Mouse (Mus musculus): Measurements from ENCODE around the gene Bri3. TPM values are rescaled to one million over a fixed set of nuclear protein-coding genes. Genes with fewer than 3 reads are reported as not detected.

Gene Bri3
- polyA plus RNA-seq, 1 experiment from 2014 or later, result 80.7 TPM

DNA sequence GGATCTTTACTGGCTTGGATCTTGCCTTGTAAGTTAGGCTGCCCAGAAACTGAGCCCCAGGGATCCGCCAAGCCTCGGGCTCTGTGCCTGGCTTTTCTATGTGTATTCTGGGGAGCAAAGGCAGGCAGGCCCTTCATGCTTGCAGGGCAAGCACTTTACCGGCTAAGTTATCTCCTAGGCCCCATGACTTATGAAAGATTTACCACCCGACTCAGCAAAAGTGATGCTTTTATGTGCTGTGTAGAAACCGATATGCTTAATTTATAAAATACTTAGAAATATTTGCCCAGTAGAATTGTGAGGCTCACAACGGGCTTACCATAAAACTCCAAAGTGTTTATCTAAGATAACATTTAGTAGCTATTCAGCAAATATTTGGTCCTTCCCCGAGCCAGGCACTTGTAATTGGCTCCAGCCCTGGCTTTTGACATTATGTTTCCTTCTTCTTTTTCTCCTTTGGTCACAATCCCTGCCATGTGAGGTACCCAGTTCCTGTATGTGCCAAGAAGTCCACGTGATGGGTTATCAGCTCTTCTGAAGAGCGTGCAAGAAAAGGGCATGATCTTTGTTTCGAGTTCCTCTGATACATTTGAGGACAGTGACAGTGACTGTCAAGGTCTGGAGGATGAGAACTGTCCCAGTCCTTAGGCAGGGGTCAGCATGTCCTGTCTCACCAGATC is 3.8 kb downstream of the Bri3 start:
- Histone ChIP-seq H3K27me3 (replicated peaks; ENCODE audit: control insufficient read depth, insufficient read depth, low read length) (no peaks in the 10 kb centered on the region), H3K4me2 (ENCODE audit: low read length) (no peak overlapping the region), H3K9ac (ENCODE audit: low read depth, low read length) (no peak overlapping the region), H3K4me3 (ENCODE audit: low read length) (no peak overlapping the region), H3K27ac (ENCODE audit: low read depth, low read length) (no peak overlapping the region), H3K36me3 (ENCODE audit: control insufficient read depth, insufficient read depth, low read length) (no peaks in the 10 kb centered on the region), H3K4me1 (ENCODE audit: control insufficient read depth, insufficient read depth, low read depth, low read length) (no peaks in the 10 kb centered on the region), H3K9me3 (ENCODE audit: control insufficient read depth, low read length) (no peaks in the 10 kb centered on the region)
- no peak for ATAC-seq
- WGBS, result 85% methylated on average over 10 of the region's 10 CpGs

GRCm38 (mm10) chr5:144249871-144250270 is 5.6 kb downstream of the Bri3 start:
- no peaks in the 10 kb centered on the region for H3K27me3 ChIP-seq (replicated peaks; ENCODE audit: control insufficient read depth, insufficient read depth, low read length)
- no peak overlapping the region for H3K9ac ChIP-seq (ENCODE audit: low read depth, low read length)
- no peak overlapping the region for H3K4me3 ChIP-seq (ENCODE audit: low read length)
- no peaks in the 10 kb centered on the region for H3K9me3 ChIP-seq (ENCODE audit: control insufficient read depth, low read length)
- WGBS, result 82% methylated on average over 3 of the region's 3 CpGs
- H3K36me3 ChIP-seq (ENCODE audit: control insufficient read depth, insufficient read depth, low read length), result no peaks in the 10 kb centered on the region
- ATAC-seq, result no peak
- peaks cover 3% of the 10 kb centered on the region; the same call in 1 of the 2 replicates for H3K4me1 ChIP-seq (ENCODE audit: control insufficient read depth, insufficient read depth, low read depth, low read length)
- H3K27ac ChIP-seq (ENCODE audit: low read depth, low read length), result no peak overlapping the region
- H3K4me2 ChIP-seq (ENCODE audit: low read length), result no peak overlapping the region

DNA sequence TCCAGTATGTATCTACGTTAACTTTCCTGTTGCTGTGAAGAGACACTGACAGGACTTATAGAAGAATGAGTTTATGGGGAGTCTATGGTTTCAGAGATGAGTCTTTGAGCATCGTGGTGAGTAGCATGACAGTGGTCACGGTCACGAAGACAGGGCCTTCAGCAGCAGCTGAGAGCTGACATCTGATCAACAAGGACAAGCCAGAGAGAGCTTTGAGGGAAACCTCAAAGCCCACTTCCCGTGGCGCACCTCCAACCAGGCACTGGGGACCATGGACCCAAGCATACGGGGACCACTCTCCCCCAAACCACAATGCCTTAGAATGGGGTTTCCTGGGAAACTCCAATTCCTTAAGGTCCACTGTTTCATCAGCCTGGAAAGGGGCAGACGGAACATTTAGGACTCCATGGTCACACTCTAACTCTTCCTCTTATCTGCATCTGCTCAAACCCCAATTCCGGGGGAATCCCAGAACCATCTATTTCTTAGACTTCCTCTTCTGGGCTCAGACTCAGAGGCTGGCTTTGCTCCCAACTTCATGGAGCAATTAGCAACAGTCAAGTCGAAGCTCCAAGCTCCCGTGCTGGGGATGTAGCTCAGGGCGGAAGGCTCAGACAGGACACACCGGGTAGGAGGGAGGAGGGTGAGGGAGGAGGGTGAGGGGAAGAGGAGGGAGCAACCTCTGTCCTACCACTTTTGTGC is 7.8 kb downstream of the Bri3 start:
- H3K4me2 ChIP-seq (ENCODE audit: low read length), result no peak overlapping the region
- no peaks in the 10 kb centered on the region for H3K36me3 ChIP-seq (ENCODE audit: control insufficient read depth, insufficient read depth, low read length)
- no peak overlapping the region for H3K4me3 ChIP-seq (ENCODE audit: low read length)
- no peaks in the 10 kb centered on the region for H3K27me3 ChIP-seq (replicated peaks; ENCODE audit: control insufficient read depth, insufficient read depth, low read length)
- no peak overlapping the region for H3K9ac ChIP-seq (ENCODE audit: low read depth, low read length)
- no peak for ATAC-seq
- no peaks in the 10 kb centered on the region for H3K9me3 ChIP-seq (ENCODE audit: control insufficient read depth, low read length)
- H3K4me1 ChIP-seq (ENCODE audit: control insufficient read depth, insufficient read depth, low read depth, low read length), result peaks cover 13% of the 10 kb centered on the region
- no peak overlapping the region for H3K27ac ChIP-seq (ENCODE audit: low read depth, low read length)
- 89% methylated on average over 13 of the region's 13 CpGs for WGBS

GRCm38 (mm10) chr5:144253212-144253611 is 9.0 kb downstream of the Bri3 start:
- Histone ChIP-seq H3K4me2 (ENCODE audit: low read length) (no peak overlapping the region), H3K4me3 (ENCODE audit: low read length) (no peak overlapping the region), H3K9ac (ENCODE audit: low read depth, low read length) (no peak overlapping the region), H3K9me3 (ENCODE audit: control insufficient read depth, low read length) (no peaks in the 10 kb centered on the region), H3K4me1 (ENCODE audit: control insufficient read depth, insufficient read depth, low read depth, low read length) (peaks cover 25% of the 10 kb centered on the region), H3K27ac (ENCODE audit: low read depth, low read length) (no peak overlapping the region), H3K27me3 (replicated peaks; ENCODE audit: control insufficient read depth, insufficient read depth, low read length) (no peaks in the 10 kb centered on the region), H3K36me3 (ENCODE audit: control insufficient read depth, insufficient read depth, low read length) (no peaks in the 10 kb centered on the region)
- WGBS, result 66% methylated on average over 4 of the region's 4 CpGs
- ATAC-seq, result no peak

DNA sequence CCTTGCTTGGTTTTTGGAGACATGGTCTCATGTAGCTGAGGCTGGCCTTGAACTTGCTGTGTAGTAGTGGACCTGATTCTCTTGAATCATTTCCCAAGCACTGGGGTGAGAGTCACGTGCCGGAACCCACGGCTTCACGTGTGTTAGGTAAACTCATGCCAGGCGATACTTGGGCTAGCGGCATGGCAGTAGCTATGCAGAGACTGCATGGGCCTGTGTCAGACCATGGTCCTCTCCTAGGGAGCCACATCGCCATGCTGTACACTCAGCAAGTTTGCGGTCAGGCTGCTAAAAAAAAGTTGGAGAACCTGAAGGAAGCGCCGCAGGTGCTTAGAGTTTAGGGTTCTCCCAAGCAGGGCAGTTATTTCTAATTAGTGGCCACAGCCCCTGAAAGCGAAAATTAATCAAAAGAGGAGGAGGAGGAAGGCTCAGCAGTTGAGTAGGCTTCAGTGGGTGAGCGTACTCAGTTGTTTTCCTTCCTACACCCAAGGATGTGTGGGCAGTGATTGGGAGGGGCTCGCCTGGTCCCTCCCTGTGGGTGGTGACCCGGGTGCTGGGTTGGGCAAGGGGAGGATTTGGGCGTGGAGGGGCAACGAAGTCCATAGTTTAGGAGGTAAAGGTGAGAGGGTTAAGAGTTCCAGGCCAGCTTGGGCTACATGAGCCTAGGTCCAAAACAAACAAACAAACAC is 10.0 kb downstream of the Bri3 start:
- Histone ChIP-seq H3K27me3 (replicated peaks; ENCODE audit: control insufficient read depth, insufficient read depth, low read length) (no peaks in the 10 kb centered on the region), H3K36me3 (ENCODE audit: control insufficient read depth, insufficient read depth, low read length) (no peaks in the 10 kb centered on the region), H3K4me1 (ENCODE audit: control insufficient read depth, insufficient read depth, low read depth, low read length) (peaks cover 35% of the 10 kb centered on the region), H3K4me3 (ENCODE audit: low read length) (peak overlapping the region; percentile 99), H3K9me3 (ENCODE audit: control insufficient read depth, low read length) (no peaks in the 10 kb centered on the region), H3K9ac (ENCODE audit: low read depth, low read length) (no peak overlapping the region), H3K4me2 (ENCODE audit: low read length) (peak overlapping the region; percentile 81), H3K27ac (ENCODE audit: low read depth, low read length) (no peak overlapping the region)
- WGBS, result 59% methylated on average over 16 of the region's 16 CpGs
- no peak; the same call in 1 of the 2 replicates for ATAC-seq

DNA sequence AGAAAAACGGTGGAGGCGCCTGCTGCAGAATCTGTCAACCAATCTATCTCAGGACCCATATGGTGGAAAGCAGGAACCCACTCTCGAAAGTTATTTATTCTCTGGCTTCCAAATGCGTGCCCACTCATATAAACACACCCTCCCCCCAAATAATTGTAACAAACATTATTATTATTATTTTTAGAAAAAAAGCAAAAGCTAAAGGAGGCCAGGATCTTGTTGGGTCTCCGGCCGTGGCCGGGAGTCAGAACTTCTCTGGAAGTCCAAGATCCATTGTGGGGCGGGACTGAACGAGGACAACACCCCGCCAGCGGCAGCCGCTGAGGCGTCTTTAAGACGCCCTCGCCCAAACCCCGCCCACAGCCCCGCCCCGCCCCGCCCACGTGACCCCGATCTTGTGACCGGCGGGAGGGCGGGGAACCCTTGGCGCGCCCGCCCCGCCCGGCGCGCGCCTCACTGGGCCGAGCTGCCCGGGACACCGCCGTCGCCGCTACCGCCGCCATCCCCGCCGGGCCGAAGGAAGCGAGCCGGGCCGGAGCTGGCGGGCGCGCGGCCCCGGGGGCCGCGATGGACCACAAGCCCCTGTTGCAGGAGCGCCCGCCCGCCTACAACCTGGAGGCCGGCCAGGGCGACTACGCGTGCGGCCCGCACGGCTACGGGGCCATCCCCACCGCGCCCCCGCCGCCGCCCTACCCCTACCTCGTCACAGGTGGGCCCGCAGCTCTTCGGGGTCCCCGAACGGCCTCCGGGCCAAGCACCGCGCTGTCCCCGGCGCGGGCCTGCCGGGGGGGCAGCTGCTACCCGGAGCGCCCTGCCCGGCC is 10.8 kb downstream of the Bri3 start:
- no peaks in the 10 kb centered on the region for H3K9me3 ChIP-seq (ENCODE audit: control insufficient read depth, low read length)
- H3K27ac ChIP-seq (ENCODE audit: low read depth, low read length), result peak overlapping the region; percentile 88
- peaks cover 40% of the 10 kb centered on the region for H3K4me1 ChIP-seq (ENCODE audit: control insufficient read depth, insufficient read depth, low read depth, low read length)
- WGBS, result 2% methylated on average over 33 of the region's 84 CpGs
- ATAC-seq, result peak; percentile 79
- peak overlapping the region; percentile 81 for H3K4me2 ChIP-seq (ENCODE audit: low read length)
- H3K9ac ChIP-seq (ENCODE audit: low read depth, low read length), result peak overlapping the region; percentile 97
- H3K4me3 ChIP-seq (ENCODE audit: low read length), result peak overlapping the region; percentile 99
- H3K36me3 ChIP-seq (ENCODE audit: control insufficient read depth, insufficient read depth, low read length), result no peaks in the 10 kb centered on the region
- H3K27me3 ChIP-seq (replicated peaks; ENCODE audit: control insufficient read depth, insufficient read depth, low read length), result no peaks in the 10 kb centered on the region

- H3K36me3 ChIP-seq (ENCODE audit: control insufficient read depth, insufficient read depth, low read length), result no peaks in the 10 kb centered on the region
- H3K9ac ChIP-seq (ENCODE audit: low read depth, low read length), result peak overlapping the region; percentile 97
- H3K4me3 ChIP-seq (ENCODE audit: low read length), result peak overlapping the region; percentile 99
- no peaks in the 10 kb centered on the region for H3K9me3 ChIP-seq (ENCODE audit: control insufficient read depth, low read length)
- peak overlapping the region; percentile 88 for H3K27ac ChIP-seq (ENCODE audit: low read depth, low read length)
- peak overlapping the region; percentile 81 for H3K4me2 ChIP-seq (ENCODE audit: low read length)
- no peaks in the 10 kb centered on the region for H3K27me3 ChIP-seq (replicated peaks; ENCODE audit: control insufficient read depth, insufficient read depth, low read length)
- H3K4me1 ChIP-seq (ENCODE audit: control insufficient read depth, insufficient read depth, low read depth, low read length), result peaks cover 40% of the 10 kb centered on the region
- WGBS, result under 1% methylated on average over 40 of the region's 40 CpGs
- ATAC-seq, result no peak; the same call in none of the 2 replicates
Measured at GRCm38 (mm10) chr5:144255632-144256540, 11.6 kb downstream of the Bri3 start.

- WGBS, result 15% methylated on average over 7 of the region's 7 CpGs
- no peak for ATAC-seq
Measured at GRCm38 (mm10) chr5:144256541-144256870, 12.3 kb downstream of the Bri3 start.

More at GRCm38 (mm10) chr5:144256541-144256870, 12.3 kb downstream of the Bri3 start:
- no peaks in the 10 kb centered on the region for H3K9me3 ChIP-seq (ENCODE audit: control insufficient read depth, low read length)
- H3K36me3 ChIP-seq (ENCODE audit: control insufficient read depth, insufficient read depth, low read length), result no peaks in the 10 kb centered on the region; the same call in 1 of the 2 replicates
- peak overlapping the region; percentile 97 for H3K9ac ChIP-seq (ENCODE audit: low read depth, low read length)
- H3K27ac ChIP-seq (ENCODE audit: low read depth, low read length), result peak overlapping the region; percentile 88
- peak overlapping the region; percentile 81 for H3K4me2 ChIP-seq (ENCODE audit: low read length)
- peak overlapping the region; percentile 99 for H3K4me3 ChIP-seq (ENCODE audit: low read length)
- peaks cover 40% of the 10 kb centered on the region for H3K4me1 ChIP-seq (ENCODE audit: control insufficient read depth, insufficient read depth, low read depth, low read length)
- no peaks in the 10 kb centered on the region for H3K27me3 ChIP-seq (replicated peaks; ENCODE audit: control insufficient read depth, insufficient read depth, low read length)
